Mouse (Mus musculus) cortical plate, adult 2 months (tissue): ENCODE data around the gene Ankrd49.

Source experiments
- CTCF ChIP-seq: fragments of 200-500 bp; IDR thresholded peaks from 2 replicates; pipeline ENCODE4 v1.5.1; 2011; ENCODE audit warnings: mild to moderate bottlenecking, control low read depth, low read length; ENCODE audit not compliant: insufficient read depth; ENCODE audit errors: extremely low read depth
- POLR2A ChIP-seq: fragments of 200-500 bp; IDR thresholded peaks from 2 replicates; pipeline ENCODE4 v1.6.1; 2011; ENCODE audit warnings: mild to moderate bottlenecking, low read length, control low read depth; ENCODE audit not compliant: insufficient read depth; ENCODE audit errors: extremely low read depth

GRCm38 (mm10) chr9:14730941-14731541 lies 53.6 kb downstream of the Ankrd49 start:
- TF ChIP-seq CTCF (no peak), POLR2A (no peak)
